In genomic region chr3:115666547-115666946, GRCm38 (mm10) we compare ENCODE assay signal across 14 mouse cellular contexts.
"Had no signal": no experiment of that assay in that cellular context is flagged by ENCODE, and none has a peak within 500 bp of the region (broad histone marks: within the 10 kb centered on the region; RNA-seq: fewer than 3 reads in every experiment).

No protein-coding gene starts in this region.

- H3K4me2 ChIP-seq: kidney, embryonic 15.5 days; liver, embryonic 13.5 days; midbrain, embryonic 11.5 days; neural tube, embryonic 12.5 days had no signal

- H3K27ac ChIP-seq: kidney, embryonic 15.5 days; left cerebral cortex, adult 2 months; liver, embryonic 13.5 days; neural tube, embryonic 12.5 days had no signal

- H3K4me3 ChIP-seq: kidney, embryonic 15.5 days; left cerebral cortex, adult 2 months; liver, embryonic 13.5 days; neural tube, embryonic 12.5 days had no signal

- H3K36me3 ChIP-seq: kidney, embryonic 15.5 days; liver, embryonic 13.5 days; neural tube, embryonic 12.5 days had no signal

- H3K9me3 ChIP-seq: kidney, embryonic 15.5 days; liver, embryonic 13.5 days; neural tube, embryonic 12.5 days had no signal

- H3K27me3 ChIP-seq: kidney, embryonic 15.5 days; liver, embryonic 13.5 days; neural tube, embryonic 12.5 days had no signal

- H3K4me1 ChIP-seq: kidney, embryonic 15.5 days; liver, embryonic 13.5 days; neural tube, embryonic 12.5 days had no signal

- DNase-seq: kidney, postnatal 10 days; kidney, postnatal 36 days; layer of hippocampus, postnatal 36 days; liver, embryonic 13.5 days; lung, adult 2 months; lung, postnatal 14 days; lung, postnatal 4 days; midbrain, embryonic 14.5 days; thymus, adult 18-20 months; thymus, postnatal 36 days had no signal

- H3K9ac ChIP-seq: kidney, embryonic 15.5 days; liver, embryonic 13.5 days; neural tube, embryonic 12.5 days had no signal
